Mouse (Mus musculus) splenic B cell, adult 2 months (primary cell): ENCODE results near the gene Tyk2.

Experiments
- DNase-seq: peaks from one replicate; pipeline ENCODE4 v3.0.0-alpha.2; 2011; ENCODE audit warnings: low read depth, low spot score
- H3K27me3 ChIP-seq: 2 replicates; pipeline ENCODE4 v1.6.1; 2012; ENCODE audit warnings: mild to moderate bottlenecking, low read length, moderate library complexity, mixed read lengths; ENCODE audit not compliant: control insufficient read depth, poor library complexity, insufficient read depth, severe bottlenecking
- H3K36me3 ChIP-seq: 2 replicates; pipeline ENCODE4 v1.6.1; 2012; ENCODE audit warnings: mild to moderate bottlenecking, low read length, moderate library complexity, mixed read lengths; ENCODE audit not compliant: control insufficient read depth, poor library complexity, insufficient read depth, severe bottlenecking

Tyk2 gene

GRCm38 (mm10) chr9:21073044-21073840 lies 57.8 kb downstream of the Tyk2 start, which contains the start of the genes Gm49373 and Fdx1l:
Gm49373 (minus strand) TSS chr9:21073096.
Fdx1l (minus strand) TSS chr9:21073614.
- Histone ChIP-seq H3K36me3 (peaks cover 2% of the 10 kb centered on the region; the same call in 1 of the 2 replicates), H3K27me3 (no peaks in the 10 kb centered on the region)
- DNase-seq: peak; percentile 87

GRCm38 (mm10) chr9:21072641-21073040 lies 58.4 kb downstream of the Tyk2 start:
- no peaks in the 10 kb centered on the region for H3K27me3 ChIP-seq
- DNase-seq: no peak
- peaks cover 2% of the 10 kb centered on the region; the same call in 1 of the 2 replicates for H3K36me3 ChIP-seq

GRCm38 (mm10) chr9:21067006-21067684 lies 63.9 kb downstream of the Tyk2 start, which contains the start of gene Zglp1:
Zglp1 (minus strand) TSS chr9:21067093.
- DNase-seq: no peak
- Histone ChIP-seq H3K27me3 (no peaks in the 10 kb centered on the region), H3K36me3 (peaks cover 10% of the 10 kb centered on the region; the same call in 1 of the 2 replicates)

- no peak for DNase-seq
- H3K36me3 ChIP-seq: peaks cover 10% of the 10 kb centered on the region; the same call in 1 of the 2 replicates
- no peaks in the 10 kb centered on the region for H3K27me3 ChIP-seq
These were observed 68.1 kb downstream of the Tyk2 start for GRCm38 (mm10) chr9:21062928-21063327.
